Mouse (Mus musculus) liver, embryonic 14.5 days (tissue): Measurements from ENCODE around the gene Gzme. TPM values are rescaled to one million over a fixed set of nuclear protein-coding genes. Genes with fewer than 3 reads are reported as not detected.
A peak's percentile ranks its signal among the peaks of the same experiment; 100 is the strongest.

Experiments
- ATAC-seq: fragments of 200-750 bp; cut with Nextera tagmentation; 2 replicates; pipeline ENCODE4 v1.8.0; 2017; ENCODE audit warnings: moderate number of reproducible peaks, mild to moderate bottlenecking, moderate library complexity; ENCODE audit not compliant: insufficient read depth
- DNase-seq, 3 experiments: peaks; one replicate each; pipeline ENCODE4 v3.0.0-alpha.2; 2012 to 2013; ENCODE audit warnings: low read depth in 3 of 3, low spot score in 3 of 3
- H3K27ac ChIP-seq: fragments of 300-500 bp; sonication (generic); 2 replicates; pipeline ENCODE4 v1.5.1; 2014; ENCODE audit warnings: moderate library complexity, mild to moderate bottlenecking, control low read depth, inconsistent platforms
- H3K27me3 ChIP-seq: fragments of 300-500 bp; sonication (generic); 2 replicates; pipeline ENCODE4 v1.6.1; 2014; ENCODE audit warnings: mild to moderate bottlenecking, low read length, moderate library complexity; ENCODE audit not compliant: control insufficient read depth, insufficient read depth
- H3K36me3 ChIP-seq: fragments of 300-500 bp; sonication (generic); replicated peaks from 2 replicates; pipeline ENCODE4 v1.6.1; 2014; ENCODE audit warnings: low read depth; ENCODE audit not compliant: control insufficient read depth, insufficient read depth
- H3K4me1 ChIP-seq, 2 experiments: fragments of 200-500 bp in 1 of 2; fragments of 300-500 bp in 1 of 2; sonication (generic) in 1 of 2; replicated peaks; 2 replicates each; pipeline ENCODE4 v1.6.1; 2012 to 2014; ENCODE audit warnings: antibody characterized with exemption in 1 of 2, inconsistent platforms in 1 of 2, low read length in 1 of 2; ENCODE audit not compliant: control insufficient read depth in 2 of 2, insufficient read depth in 2 of 2
- H3K4me2 ChIP-seq: fragments of 300-500 bp; sonication (generic); 2 replicates; pipeline ENCODE4 v1.6.1; 2014; ENCODE audit warnings: low read depth, mild to moderate bottlenecking, control low read depth, moderate library complexity
- H3K4me3 ChIP-seq, 2 experiments: fragments of 200-500 bp in 1 of 2; fragments of 300-500 bp in 1 of 2; sonication (generic) in 1 of 2; 2 replicates each; pipeline ENCODE4 v1.5.1; 2012 to 2014; ENCODE audit warnings: low read depth in 2 of 2, low read length in 2 of 2, mild to moderate bottlenecking in 2 of 2, control low read depth in 1 of 2, inconsistent platforms in 1 of 2, moderate library complexity in 1 of 2; ENCODE audit not compliant: insufficient read depth in 1 of 2
- H3K9ac ChIP-seq: fragments of 300-500 bp; sonication (generic); replicated peaks from 2 replicates; pipeline ENCODE4 v1.6.1; 2014; ENCODE audit warnings: mild to moderate bottlenecking, control low read depth, moderate library complexity
- H3K9me3 ChIP-seq: fragments of 300-500 bp; sonication (generic); 2 replicates; pipeline ENCODE4 v1.6.1; 2016; ENCODE audit warnings: low read length, mixed read lengths; ENCODE audit not compliant: control insufficient read depth
- CTCF ChIP-seq: IDR thresholded peaks from 2 replicates; pipeline ENCODE4 v1.5.1; 2016; ENCODE audit warnings: antibody characterized with exemption, low read depth, control low read depth
- EP300 ChIP-seq: IDR thresholded peaks from 2 replicates; pipeline ENCODE4 v1.6.1; 2016; ENCODE audit warnings: antibody characterized with exemption, low read depth
- WGBS: fragments of 180-500 bp; shearing (Covaris S2); extraction: QIAGEN DNeasy Blood & Tissue Kit; methylation state at CpG from one replicate; pipeline ENCODE4 v1.1.7; 2014; ENCODE audit not compliant: insufficient replicate concordance; 5-methylcytosine and 5-hydroxymethylcytosine counted together
- polyA plus RNA-seq, 2 experiments: library from polyadenylated mRNA; depleted of rRNA in 1 of 2; stranded (reverse) in 1 of 2; unstranded in 1 of 2; fragments of >200 nt; fragmentation: Nextera tagmentation in 1 of 2; extraction: Ambion mirVana in 1 of 2; gene quantifications; 2 replicates each; pipeline versions ENCODE4 v1.2.1 to v1.2.3; 2012 to 2014

The Gzme gene
- polyA plus RNA-seq, 2 experiments: not detected

GRCm38 (mm10) chr14:56103452-56103851 is 17.0 kb downstream of the Gzme start:
- 59% methylated on average over 3 of the region's 3 CpGs for WGBS
- no peaks in the 10 kb centered on the region for H3K36me3 ChIP-seq
- no peak overlapping the region for H3K27ac ChIP-seq
- no peaks in the 10 kb centered on the region for H3K9me3 ChIP-seq
- H3K4me3 ChIP-seq: no peak overlapping the region
- no peak overlapping the region for H3K4me2 ChIP-seq
- TF ChIP-seq EP300 (no peak), CTCF (no peak)
- no peaks in the 10 kb centered on the region for H3K4me1 ChIP-seq
- H3K27me3 ChIP-seq: no peaks in the 10 kb centered on the region
- ATAC-seq (no peak), DNase-seq (no peak)
- H3K9ac ChIP-seq: no peak overlapping the region

GRCm38 (mm10) chr14:56102386-56102785 is 18.0 kb downstream of the Gzme start, which contains the start of gene Ctsg:
Ctsg (minus strand) TSS chr14:56102574.
- ATAC-seq (no peak), DNase-seq (no peak)
- Histone ChIP-seq H3K27ac (no peak within 1 kb of the TSS), H3K4me1 (no peaks in the 10 kb centered on the region), H3K4me3 (no peak within 1 kb of the TSS; a peak in 1 of 4 replicates), H3K9ac (no peak within 1 kb of the TSS), H3K36me3 (no peaks in the 10 kb centered on the region), H3K27me3 (no peaks in the 10 kb centered on the region), H3K9me3 (no peaks in the 10 kb centered on the region), H3K4me2 (no peak within 1 kb of the TSS)
- 44% methylated on average over 10 of the region's 10 CpGs for WGBS
- TF ChIP-seq CTCF (no peak), EP300 (no peak)

GRCm38 (mm10) chr14:56098940-56099339 is 21.5 kb downstream of the Gzme start:
- WGBS: 51% methylated on average over 4 of the region's 4 CpGs

GRCm38 (mm10) chr14:56097597-56097996 is 22.8 kb downstream of the Gzme start:
- Histone ChIP-seq H3K36me3 (no peaks in the 10 kb centered on the region), H3K4me2 (no peak overlapping the region)
- ATAC-seq: no peak

More at GRCm38 (mm10) chr14:56098940-56099339, 21.5 kb downstream of the Gzme start:
- Histone ChIP-seq H3K4me1 (no peaks in the 10 kb centered on the region), H3K27me3 (no peaks in the 10 kb centered on the region), H3K4me3 (no peak overlapping the region), H3K4me2 (no peak overlapping the region), H3K9me3 (no peaks in the 10 kb centered on the region), H3K9ac (no peak overlapping the region), H3K36me3 (no peaks in the 10 kb centered on the region), H3K27ac (no peak overlapping the region)
- DNase-seq: no peak
- TF ChIP-seq CTCF (peak; percentile 67), EP300 (no peak)
- ATAC-seq: no peak

GRCm38 (mm10) chr14:56093353-56093752 is 27.1 kb downstream of the Gzme start:
- H3K4me2 ChIP-seq: no peak overlapping the region
- no peak for DNase-seq
- H3K9me3 ChIP-seq: no peaks in the 10 kb centered on the region
- no peaks in the 10 kb centered on the region for H3K27me3 ChIP-seq
- 21% methylated on average over 2 of the region's 2 CpGs for WGBS
- H3K4me3 ChIP-seq: no peak overlapping the region
- H3K27ac ChIP-seq: no peak overlapping the region
- ATAC-seq: no peak
- H3K9ac ChIP-seq: no peak overlapping the region
- no peaks in the 10 kb centered on the region for H3K4me1 ChIP-seq
- no peak for TF ChIP-seq EP300
- no peak for TF ChIP-seq CTCF
- H3K36me3 ChIP-seq: no peaks in the 10 kb centered on the region

More at GRCm38 (mm10) chr14:56097597-56097996, 22.8 kb downstream of the Gzme start:
- no peak overlapping the region for H3K27ac ChIP-seq
- no peaks in the 10 kb centered on the region for H3K9me3 ChIP-seq
- no peak overlapping the region for H3K9ac ChIP-seq
- WGBS: 42% methylated on average over 1 of the region's 1 CpGs
- DNase-seq: no peak
- no peaks in the 10 kb centered on the region for H3K4me1 ChIP-seq
- TF ChIP-seq EP300: no peak
- TF ChIP-seq CTCF: no peak
- H3K4me3 ChIP-seq: no peak overlapping the region
- H3K27me3 ChIP-seq: no peaks in the 10 kb centered on the region

- 27% methylated on average over 3 of the region's 3 CpGs for WGBS
- ATAC-seq (no peak), DNase-seq (no peak)
- no peaks in the 10 kb centered on the region for H3K36me3 ChIP-seq
- no peak overlapping the region for H3K4me2 ChIP-seq
- no peak overlapping the region for H3K27ac ChIP-seq
- H3K27me3 ChIP-seq: no peaks in the 10 kb centered on the region
- H3K9me3 ChIP-seq: no peaks in the 10 kb centered on the region
- H3K4me3 ChIP-seq: no peak overlapping the region
- H3K4me1 ChIP-seq: no peaks in the 10 kb centered on the region
- H3K9ac ChIP-seq: no peak overlapping the region
- no peak for TF ChIP-seq EP300
- TF ChIP-seq CTCF: no peak
Measured at GRCm38 (mm10) chr14:56086711-56087110, 33.7 kb downstream of the Gzme start.
